Mouse (Mus musculus) neural tube, embryonic 11.5 days (tissue): ENCODE data around the gene Iqck. TPM values are rescaled to one million over a fixed set of nuclear protein-coding genes. Genes with fewer than 3 reads are reported as not detected.

Experiments used
- ATAC-seq: fragments of 200-750 bp; cut with Nextera tagmentation; 2 replicates; pipeline ENCODE4 v1.8.0; 2017; ENCODE audit warnings: moderate number of reproducible peaks, mild to moderate bottlenecking, moderate TSS enrichment, moderate library complexity; ENCODE audit not compliant: insufficient read depth, low FRiP score, low TSS enrichment
- DNase-seq: peaks from one replicate; pipeline ENCODE4 v3.0.0-alpha.2; 2015; ENCODE audit warnings: low spot score
- H3K27ac ChIP-seq: fragments of 300-500 bp; sonication (generic); 2 replicates; pipeline ENCODE4 v1.5.1; 2014; ENCODE audit warnings: low read depth, mild to moderate bottlenecking, low read length
- H3K27me3 ChIP-seq: fragments of 300-500 bp; sonication (generic); 2 replicates; pipeline ENCODE4 v1.6.1; 2014; ENCODE audit warnings: mild to moderate bottlenecking, low read length, mixed read lengths; ENCODE audit not compliant: control insufficient read depth, insufficient read depth
- H3K36me3 ChIP-seq: fragments of 300-500 bp; sonication (generic); 2 replicates; pipeline ENCODE4 v1.6.1; 2014; ENCODE audit warnings: mild to moderate bottlenecking, low read length, moderate library complexity, mixed read lengths; ENCODE audit not compliant: control insufficient read depth, insufficient read depth
- H3K4me1 ChIP-seq: fragments of 300-500 bp; sonication (generic); 2 replicates; pipeline ENCODE4 v1.6.1; 2014; ENCODE audit warnings: low read length, mixed read lengths; ENCODE audit not compliant: control insufficient read depth, insufficient read depth
- H3K4me2 ChIP-seq: fragments of 300-500 bp; sonication (generic); 2 replicates; pipeline ENCODE4 v1.6.1; 2014; ENCODE audit warnings: low read depth, mild to moderate bottlenecking, moderate library complexity
- H3K4me3 ChIP-seq: fragments of 300-500 bp; sonication (generic); 2 replicates; pipeline ENCODE4 v1.5.1; 2014; ENCODE audit warnings: low read depth, low read length
- H3K9ac ChIP-seq: fragments of 300-500 bp; sonication (generic); 2 replicates; pipeline ENCODE4 v1.6.1; 2014; ENCODE audit warnings: mild to moderate bottlenecking, low read length
- H3K9me3 ChIP-seq: fragments of 300-500 bp; sonication (generic); 2 replicates; pipeline ENCODE4 v1.6.1; 2016; ENCODE audit warnings: low read length; ENCODE audit not compliant: control insufficient read depth
- WGBS: fragments of 180-500 bp; shearing (Covaris S2); extraction: QIAGEN DNeasy Blood & Tissue Kit; methylation state at CpG from one replicate; pipeline ENCODE4 v1.1.7; 2014; 5-methylcytosine and 5-hydroxymethylcytosine counted together
- polyA plus RNA-seq: library from polyadenylated mRNA; unstranded; fragments of >200 nt; fragmentation: Nextera tagmentation; extraction: Ambion mirVana; gene quantifications from 2 replicates; pipeline ENCODE4 v1.2.1, GENCODE M21; 2014

Iqck gene
- polyA plus RNA-seq = 2.9 and 3.2 TPM in 2 replicates

- peak; percentile 95 for DNase-seq
- Histone ChIP-seq H3K27ac (peak within 1 kb of the TSS; percentile 70), H3K27me3 (no peaks in the 10 kb centered on the region), H3K9me3 (no peaks in the 10 kb centered on the region), H3K4me2 (peak within 1 kb of the TSS; percentile 88), H3K4me3 (peak within 1 kb of the TSS; percentile 84), H3K9ac (peak within 1 kb of the TSS; percentile 73), H3K4me1 (peaks cover 7% of the 10 kb centered on the region; the same call in 1 of the 2 replicates), H3K36me3 (peaks cover 10% of the 10 kb centered on the region)
- WGBS = under 1% methylated on average over 57 of the region's 57 CpGs
- peak; percentile 97 for ATAC-seq
Measured at GRCm38 (mm10) chr7:118855171-118855876, at the start of gene Iqck. Iqck (plus strand) TSS chr7:118855752.

GRCm38 (mm10) chr7:118806631-118807411, 48.7 kb upstream of the Iqck start:
- Histone ChIP-seq H3K4me3 (no peak overlapping the region), H3K9ac (no peak overlapping the region), H3K4me1 (no peaks in the 10 kb centered on the region), H3K4me2 (no peak overlapping the region), H3K27ac (no peak overlapping the region), H3K27me3 (no peaks in the 10 kb centered on the region), H3K9me3 (no peaks in the 10 kb centered on the region), H3K36me3 (peaks cover 2% of the 10 kb centered on the region; the same call in 1 of the 2 replicates)
- WGBS = 81% methylated on average over 16 of the region's 16 CpGs
- DNase-seq (no peak), ATAC-seq (no peak)

GRCm38 (mm10) chr7:118807899-118808298, 47.7 kb upstream of the Iqck start:
- H3K9ac ChIP-seq = no peak overlapping the region
- H3K36me3 ChIP-seq = no peaks in the 10 kb centered on the region
- no peaks in the 10 kb centered on the region for H3K4me1 ChIP-seq
- H3K27ac ChIP-seq = no peak overlapping the region
- WGBS = 88% methylated on average over 8 of the region's 8 CpGs
- DNase-seq (no peak), ATAC-seq (no peak)
- H3K27me3 ChIP-seq = no peaks in the 10 kb centered on the region
- H3K9me3 ChIP-seq = no peaks in the 10 kb centered on the region
- no peak overlapping the region for H3K4me3 ChIP-seq
- no peak overlapping the region for H3K4me2 ChIP-seq

GRCm38 (mm10) chr7:118811407-118812106, 44.0 kb upstream of the Iqck start:
- no peaks in the 10 kb centered on the region for H3K27me3 ChIP-seq
- no peak overlapping the region for H3K4me3 ChIP-seq
- DNase-seq = no peak
- no peaks in the 10 kb centered on the region for H3K9me3 ChIP-seq
- no peaks in the 10 kb centered on the region for H3K36me3 ChIP-seq
- no peaks in the 10 kb centered on the region for H3K4me1 ChIP-seq
- WGBS = 85% methylated on average over 12 of the region's 12 CpGs
- H3K4me2 ChIP-seq = no peak overlapping the region
- ATAC-seq = no peak
- no peak overlapping the region for H3K27ac ChIP-seq
- no peak overlapping the region for H3K9ac ChIP-seq

GRCm38 (mm10) chr7:118813592-118813991, 42.0 kb upstream of the Iqck start:
- no peak overlapping the region for H3K4me3 ChIP-seq
- 93% methylated on average over 4 of the region's 4 CpGs for WGBS
- H3K36me3 ChIP-seq = no peaks in the 10 kb centered on the region
- H3K27me3 ChIP-seq = no peaks in the 10 kb centered on the region
- DNase-seq (no peak), ATAC-seq (no peak)
- H3K4me2 ChIP-seq = no peak overlapping the region
- no peaks in the 10 kb centered on the region for H3K4me1 ChIP-seq
- no peaks in the 10 kb centered on the region for H3K9me3 ChIP-seq
- H3K9ac ChIP-seq = no peak overlapping the region
- no peak overlapping the region for H3K27ac ChIP-seq

- WGBS = 90% methylated on average over 3 of the region's 3 CpGs
- Histone ChIP-seq H3K27ac (no peak overlapping the region), H3K9me3 (no peaks in the 10 kb centered on the region)
Measured at GRCm38 (mm10) chr7:118816275-118816674, 39.3 kb upstream of the Iqck start.

GRCm38 (mm10) chr7:118817741-118818140, 37.8 kb upstream of the Iqck start:
- Histone ChIP-seq H3K4me2 (no peak overlapping the region), H3K9me3 (no peaks in the 10 kb centered on the region), H3K4me1 (no peaks in the 10 kb centered on the region), H3K9ac (no peak overlapping the region), H3K4me3 (no peak overlapping the region), H3K36me3 (peaks cover 2% of the 10 kb centered on the region; the same call in 1 of the 2 replicates), H3K27me3 (no peaks in the 10 kb centered on the region), H3K27ac (no peak overlapping the region)
- WGBS = 89% methylated on average over 7 of the region's 7 CpGs
- ATAC-seq = no peak
- DNase-seq = no peak

More at GRCm38 (mm10) chr7:118816275-118816674, 39.3 kb upstream of the Iqck start:
- Histone ChIP-seq H3K9ac (no peak overlapping the region), H3K4me2 (no peak overlapping the region), H3K36me3 (no peaks in the 10 kb centered on the region), H3K4me3 (no peak overlapping the region), H3K4me1 (no peaks in the 10 kb centered on the region), H3K27me3 (no peaks in the 10 kb centered on the region)
- no peak for DNase-seq
- ATAC-seq = no peak

- no peaks in the 10 kb centered on the region for H3K9me3 ChIP-seq
- ATAC-seq (no peak), DNase-seq (no peak)
- no peaks in the 10 kb centered on the region for H3K27me3 ChIP-seq
- H3K27ac ChIP-seq = no peak overlapping the region
- H3K4me1 ChIP-seq = no peaks in the 10 kb centered on the region
- H3K9ac ChIP-seq = no peak overlapping the region
- no peak overlapping the region for H3K4me2 ChIP-seq
- no peak overlapping the region for H3K4me3 ChIP-seq
- H3K36me3 ChIP-seq = peaks cover 2% of the 10 kb centered on the region; the same call in 1 of the 2 replicates
- WGBS = 69% methylated on average over 1 of the region's 1 CpGs
Measured at GRCm38 (mm10) chr7:118819666-118820065, 35.9 kb upstream of the Iqck start.
